Mouse (Mus musculus) midbrain, embryonic 11.5 days (tissue): Measurements from ENCODE around the gene Pla2g2c. TPM values are rescaled to one million over a fixed set of nuclear protein-coding genes. Genes with fewer than 3 reads are reported as not detected.

Experiments
- ATAC-seq: fragments of 200-750 bp; cut with Nextera tagmentation; 2 replicates; pipeline ENCODE4 v1.8.0; 2017; ENCODE audit warnings: moderate TSS enrichment, moderate library complexity; ENCODE audit not compliant: low FRiP score
- DNase-seq: peaks from one replicate; pipeline ENCODE4 v3.0.0; 2015; ENCODE audit warnings: low spot score; ENCODE audit errors: missing footprints
- H3K27ac ChIP-seq: fragments of 300-500 bp; sonication (generic); 2 replicates; pipeline ENCODE4 v1.5.1; 2014; ENCODE audit warnings: low read depth, low read length
- H3K27me3 ChIP-seq: fragments of 300-500 bp; sonication (generic); 2 replicates; pipeline ENCODE4 v1.6.1; 2014; ENCODE audit warnings: mild to moderate bottlenecking, low read length, moderate library complexity, mixed read lengths; ENCODE audit not compliant: control insufficient read depth, insufficient read depth
- H3K36me3 ChIP-seq: fragments of 300-500 bp; sonication (generic); 2 replicates; pipeline ENCODE4 v1.6.1; 2014; ENCODE audit warnings: mild to moderate bottlenecking, low read length, moderate library complexity, mixed read lengths; ENCODE audit not compliant: control insufficient read depth, insufficient read depth
- H3K4me1 ChIP-seq: fragments of 300-500 bp; sonication (generic); 2 replicates; pipeline ENCODE4 v1.6.1; 2014; ENCODE audit warnings: low read length; ENCODE audit not compliant: control insufficient read depth, insufficient read depth
- H3K4me2 ChIP-seq: fragments of 300-500 bp; sonication (generic); 2 replicates; pipeline ENCODE4 v1.6.1; 2014; ENCODE audit warnings: mild to moderate bottlenecking, moderate library complexity
- H3K4me3 ChIP-seq: fragments of 300-500 bp; sonication (generic); 2 replicates; pipeline ENCODE4 v1.5.1; 2014; ENCODE audit warnings: low read depth, low read length
- H3K9ac ChIP-seq: fragments of 300-500 bp; sonication (generic); 2 replicates; pipeline ENCODE4 v1.6.1; 2014; ENCODE audit warnings: low read length
- H3K9me3 ChIP-seq: fragments of 300-500 bp; sonication (generic); 2 replicates; pipeline ENCODE4 v1.6.1; 2016; ENCODE audit warnings: low read length; ENCODE audit not compliant: control insufficient read depth
- WGBS: fragments of 180-500 bp; shearing (Covaris S2); extraction: QIAGEN DNeasy Blood & Tissue Kit; methylation state at CpG from one replicate; pipeline ENCODE4 v1.1.7; 2014; 5-methylcytosine and 5-hydroxymethylcytosine counted together
- polyA plus RNA-seq: library from polyadenylated mRNA; unstranded; fragments of >200 nt; fragmentation: Nextera tagmentation; extraction: Ambion mirVana; gene quantifications from 2 replicates; pipeline ENCODE4 v1.2.1, GENCODE M21; 2014

Pla2g2c gene
- polyA plus RNA-seq, 1 experiment from 2014 or later, result 0.96 TPM

DNA sequence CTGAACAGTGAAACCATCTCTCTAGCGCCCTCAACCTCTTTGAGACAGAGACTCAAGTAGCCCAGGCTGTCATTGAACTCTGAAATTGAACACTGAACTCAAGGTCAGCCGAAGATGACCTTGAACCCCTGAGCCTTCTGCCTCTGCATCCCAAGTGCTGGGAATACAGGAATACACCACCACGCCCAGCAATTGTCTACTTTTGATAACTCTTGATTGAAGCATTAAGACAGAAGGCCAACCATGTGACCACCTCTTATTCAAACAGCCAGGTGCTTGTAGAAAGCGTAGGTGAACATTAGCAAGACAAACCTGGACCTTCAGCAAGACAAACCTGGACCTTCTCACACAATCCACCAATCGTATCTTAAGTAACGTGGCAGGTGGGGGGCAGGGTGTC is 69.8 kb downstream of the Pla2g2c start:
- DNase-seq, result no peak
- Histone ChIP-seq H3K9ac (no peak overlapping the region), H3K4me1 (no peaks in the 10 kb centered on the region), H3K36me3 (no peaks in the 10 kb centered on the region), H3K27me3 (no peaks in the 10 kb centered on the region), H3K4me2 (no peak overlapping the region), H3K4me3 (no peak overlapping the region), H3K9me3 (no peaks in the 10 kb centered on the region), H3K27ac (no peak overlapping the region)
- 89% methylated on average over 6 of the region's 6 CpGs for WGBS
- no peak for ATAC-seq

Other genes starting within 250 kb of the Pla2g2c start
- gene Vwa5b1, start 88.9 kb upstream of the Pla2g2c start, polyA plus RNA-seq, result 0.15 and 0.28 TPM in 2 replicates
- 1.5 TPM in 2 replicates for gene Ubxn10, start 12.4 kb downstream of the Pla2g2c start, polyA plus RNA-seq
- gene Pla2g2f, start 32.8 kb downstream of the Pla2g2c start, polyA plus RNA-seq, result 0.08 and 0.12 TPM in 2 replicates
- 0.26 and 0.41 TPM in 2 replicates for gene Pla2g2d, start 50.9 kb downstream of the Pla2g2c start, polyA plus RNA-seq
- gene Pla2g5, start 138.7 kb downstream of the Pla2g2c start, polyA plus RNA-seq, result 0.22 TPM in 1 of 2 replicates, not detected in the other
- gene Gm13030, start 149.2 kb downstream of the Pla2g2c start, polyA plus RNA-seq, result not detected in 2 replicates
- not detected in 2 replicates for gene Pla2g2e, start 153.2 kb downstream of the Pla2g2c start, polyA plus RNA-seq
- gene Otud3, start 189.2 kb downstream of the Pla2g2c start, polyA plus RNA-seq, result 2.7 and 3.0 TPM in 2 replicates
- gene Rnf186, start 242.3 kb downstream of the Pla2g2c start, polyA plus RNA-seq, result not detected in 2 replicates
- 0.46 and 0.90 TPM in 2 replicates for gene Tmco4, start 248.1 kb downstream of the Pla2g2c start, polyA plus RNA-seq